Mouse (Mus musculus) thymus, postnatal 10 days (tissue): ENCODE data around the gene Ttc22.

Experiments used
- DNase-seq, 2 experiments: peaks; one replicate each; pipeline ENCODE4 v3.0.0; 2021; ENCODE audit warnings: low spot score in 2 of 2

Gene Ttc22

GRCm38 (mm10) chr4:106615637-106616036, 6.6 kb upstream of the Ttc22 start:
- peak; percentile 25 to 40 for DNase-seq

GRCm38 (mm10) chr4:106617056-106617455, 5.2 kb upstream of the Ttc22 start, which contains the start of gene Lexm:
Gene Lexm, minus strand, starts transcription at chr4:106617241.
- DNase-seq: peak; percentile 11 to 17

GRCm38 (mm10) chr4:106618898-106619297, 3.3 kb upstream of the Ttc22 start:
- DNase-seq: no peak

GRCm38 (mm10) chr4:106621428-106621827, 804 bp upstream of the Ttc22 start:
- no peak for DNase-seq

GRCm38 (mm10) chr4:106622712-106623111, 480 bp downstream of the Ttc22 start:
- DNase-seq: no peak

- DNase-seq: no peak
Observed at GRCm38 (mm10) chr4:106624271-106624670, 2.0 kb downstream of the Ttc22 start.

GRCm38 (mm10) chr4:106627809-106628208, 5.6 kb downstream of the Ttc22 start:
- no peak for DNase-seq

GRCm38 (mm10) chr4:106628650-106629360, 6.6 kb downstream of the Ttc22 start:
- DNase-seq: no peak

GRCm38 (mm10) chr4:106629374-106629773, 7.1 kb downstream of the Ttc22 start:
- DNase-seq: no peak

GRCm38 (mm10) chr4:106630333-106631220, 8.3 kb downstream of the Ttc22 start:
- peak; percentile 20 to 58 for DNase-seq

- no peak for DNase-seq
Observed at GRCm38 (mm10) chr4:106632313-106632712, 10.1 kb downstream of the Ttc22 start.

GRCm38 (mm10) chr4:106633281-106634085, 11.3 kb downstream of the Ttc22 start:
- DNase-seq: no peak

GRCm38 (mm10) chr4:106634086-106634479, 11.9 kb downstream of the Ttc22 start:
- no peak for DNase-seq

- no peak for DNase-seq
Observed at GRCm38 (mm10) chr4:106643483-106644217, 21.4 kb downstream of the Ttc22 start.

- DNase-seq: no peak
Observed at GRCm38 (mm10) chr4:106644218-106644610, 22.0 kb downstream of the Ttc22 start.

GRCm38 (mm10) chr4:106645797-106646196, 23.6 kb downstream of the Ttc22 start:
- DNase-seq: no peak

GRCm38 (mm10) chr4:106647137-106647536, 24.9 kb downstream of the Ttc22 start:
- DNase-seq: no peak

- DNase-seq: peak; percentile 96 to 98
Observed at GRCm38 (mm10) chr4:106650833-106651527, 28.7 kb downstream of the Ttc22 start, which contains the start of gene Pars2. Gene Pars2, plus strand, starts transcription at chr4:106651069.

GRCm38 (mm10) chr4:106652546-106652945, 30.3 kb downstream of the Ttc22 start:
- DNase-seq: no peak

GRCm38 (mm10) chr4:106653051-106653450, 30.8 kb downstream of the Ttc22 start:
- no peak for DNase-seq

- no peak for DNase-seq
Observed at GRCm38 (mm10) chr4:106655681-106656080, 33.4 kb downstream of the Ttc22 start.
